Mouse (Mus musculus): ENCODE results near the gene Hist1h4h. TPM values are rescaled to one million over a fixed set of nuclear protein-coding genes. Genes with fewer than 3 reads are reported as not detected.

The Hist1h4h gene
- polyA plus RNA-seq, 1 experiment from 2014 or later, result 2.1 TPM

GRCm38 (mm10) chr13:23497656-23498321 lies 33.1 kb upstream of the Hist1h4h start:
- H3K4me3 ChIP-seq (ENCODE audit: low read depth, low read length), result peak overlapping the region; percentile 44
- ATAC-seq (replicated peaks; ENCODE audit: insufficient number of reproducible peaks, low FRiP score, low TSS enrichment), result no peak
- no peaks in the 10 kb centered on the region for H3K9me3 ChIP-seq (replicated peaks; ENCODE audit: control insufficient read depth, low read length)
- 0 out of 2 replicates have a peak overlapping the region, but pooled peaks have one; percentile 47 for H3K27ac ChIP-seq (ENCODE audit: low read depth, low read length)
- peak overlapping the region; percentile 68 for H3K4me2 ChIP-seq
- 2% methylated on average over 19 of the region's 19 CpGs for WGBS (ENCODE audit: insufficient replicate concordance)
- H3K36me3 ChIP-seq (ENCODE audit: control insufficient read depth, insufficient read depth, low read length), result no peaks in the 10 kb centered on the region
- H3K4me1 ChIP-seq (ENCODE audit: control insufficient read depth, insufficient read depth, low read length), result peaks cover 4% of the 10 kb centered on the region
- no peaks in the 10 kb centered on the region for H3K27me3 ChIP-seq (ENCODE audit: control insufficient read depth, insufficient read depth, low read length)
- H3K9ac ChIP-seq (ENCODE audit: low read depth, low read length), result peak overlapping the region; percentile 47

GRCm38 (mm10) chr13:23498653-23499052 lies 32.2 kb upstream of the Hist1h4h start:
- Histone ChIP-seq H3K9me3 (replicated peaks; ENCODE audit: control insufficient read depth, low read length) (no peaks in the 10 kb centered on the region), H3K27me3 (ENCODE audit: control insufficient read depth, insufficient read depth, low read length) (no peaks in the 10 kb centered on the region), H3K27ac (ENCODE audit: low read depth, low read length) (peak overlapping the region; percentile 47; the same call in 1 of the 2 replicates), H3K36me3 (ENCODE audit: control insufficient read depth, insufficient read depth, low read length) (no peaks in the 10 kb centered on the region), H3K4me3 (ENCODE audit: low read depth, low read length) (peak overlapping the region; percentile 44), H3K4me1 (ENCODE audit: control insufficient read depth, insufficient read depth, low read length) (peaks cover 4% of the 10 kb centered on the region), H3K4me2 (peak overlapping the region; percentile 68), H3K9ac (ENCODE audit: low read depth, low read length) (peak overlapping the region; percentile 47; the same call in 1 of the 2 replicates)
- WGBS (ENCODE audit: insufficient replicate concordance), result 3% methylated on average over 10 of the region's 10 CpGs
- ATAC-seq (replicated peaks; ENCODE audit: insufficient number of reproducible peaks, low FRiP score, low TSS enrichment), result no peak

- H3K9ac ChIP-seq (ENCODE audit: low read depth, low read length), result no peak overlapping the region
- H3K27ac ChIP-seq (ENCODE audit: low read depth, low read length), result no peak overlapping the region
- no peaks in the 10 kb centered on the region for H3K9me3 ChIP-seq (replicated peaks; ENCODE audit: control insufficient read depth, low read length)
- H3K4me1 ChIP-seq (ENCODE audit: control insufficient read depth, insufficient read depth, low read length), result peaks cover 5% of the 10 kb centered on the region
- WGBS (ENCODE audit: insufficient replicate concordance), result 7% methylated on average over 7 of the region's 7 CpGs
- ATAC-seq (replicated peaks; ENCODE audit: insufficient number of reproducible peaks, low FRiP score, low TSS enrichment), result no peak
- no peaks in the 10 kb centered on the region for H3K36me3 ChIP-seq (ENCODE audit: control insufficient read depth, insufficient read depth, low read length)
- H3K4me2 ChIP-seq, result peak overlapping the region; percentile 68
- H3K27me3 ChIP-seq (ENCODE audit: control insufficient read depth, insufficient read depth, low read length), result no peaks in the 10 kb centered on the region
- H3K4me3 ChIP-seq (ENCODE audit: low read depth, low read length), result no peak overlapping the region
These were observed 30.9 kb upstream of the Hist1h4h start for GRCm38 (mm10) chr13:23499943-23500342.

- ATAC-seq (replicated peaks; ENCODE audit: insufficient number of reproducible peaks, low FRiP score, low TSS enrichment), result peak; percentile 82
- Histone ChIP-seq H3K9me3 (replicated peaks; ENCODE audit: control insufficient read depth, low read length) (no peaks in the 10 kb centered on the region), H3K27ac (ENCODE audit: low read depth, low read length) (no peak overlapping the region), H3K36me3 (ENCODE audit: control insufficient read depth, insufficient read depth, low read length) (no peaks in the 10 kb centered on the region), H3K4me3 (ENCODE audit: low read depth, low read length) (peak overlapping the region; percentile 33), H3K4me2 (peak overlapping the region; percentile 61), H3K27me3 (ENCODE audit: control insufficient read depth, insufficient read depth, low read length) (no peaks in the 10 kb centered on the region), H3K9ac (ENCODE audit: low read depth, low read length) (no peak overlapping the region), H3K4me1 (ENCODE audit: control insufficient read depth, insufficient read depth, low read length) (peaks cover 9% of the 10 kb centered on the region)
- WGBS (ENCODE audit: insufficient replicate concordance), result 1% methylated on average over 17 of the region's 17 CpGs
These were observed 30.2 kb upstream of the Hist1h4h start for GRCm38 (mm10) chr13:23500424-23501200.

GRCm38 (mm10) chr13:23501511-23501910 lies 29.3 kb upstream of the Hist1h4h start:
- peak overlapping the region; percentile 61 for H3K4me2 ChIP-seq

GRCm38 (mm10) chr13:23502031-23502567 lies 28.8 kb upstream of the Hist1h4h start:
- Histone ChIP-seq H3K27ac (ENCODE audit: low read depth, low read length) (no peak overlapping the region), H3K4me2 (peak overlapping the region; percentile 61), H3K9ac (ENCODE audit: low read depth, low read length) (no peak overlapping the region), H3K4me3 (ENCODE audit: low read depth, low read length) (peak overlapping the region; percentile 33), H3K36me3 (ENCODE audit: control insufficient read depth, insufficient read depth, low read length) (no peaks in the 10 kb centered on the region), H3K4me1 (ENCODE audit: control insufficient read depth, insufficient read depth, low read length) (peaks cover 12% of the 10 kb centered on the region), H3K27me3 (ENCODE audit: control insufficient read depth, insufficient read depth, low read length) (no peaks in the 10 kb centered on the region), H3K9me3 (replicated peaks; ENCODE audit: control insufficient read depth, low read length) (no peaks in the 10 kb centered on the region)
- WGBS (ENCODE audit: insufficient replicate concordance), result 33% methylated on average over 9 of the region's 9 CpGs
- no peak for ATAC-seq (replicated peaks; ENCODE audit: insufficient number of reproducible peaks, low FRiP score, low TSS enrichment)

More at GRCm38 (mm10) chr13:23501511-23501910, 29.3 kb upstream of the Hist1h4h start:
- Histone ChIP-seq H3K9ac (ENCODE audit: low read depth, low read length) (no peak overlapping the region), H3K9me3 (replicated peaks; ENCODE audit: control insufficient read depth, low read length) (no peaks in the 10 kb centered on the region), H3K27me3 (ENCODE audit: control insufficient read depth, insufficient read depth, low read length) (no peaks in the 10 kb centered on the region), H3K36me3 (ENCODE audit: control insufficient read depth, insufficient read depth, low read length) (no peaks in the 10 kb centered on the region), H3K27ac (ENCODE audit: low read depth, low read length) (no peak overlapping the region), H3K4me3 (ENCODE audit: low read depth, low read length) (peak overlapping the region; percentile 33), H3K4me1 (ENCODE audit: control insufficient read depth, insufficient read depth, low read length) (peaks cover 9% of the 10 kb centered on the region)
- 22% methylated on average over 5 of the region's 5 CpGs for WGBS (ENCODE audit: insufficient replicate concordance)
- no peak for ATAC-seq (replicated peaks; ENCODE audit: insufficient number of reproducible peaks, low FRiP score, low TSS enrichment)

GRCm38 (mm10) chr13:23502916-23503315 lies 27.9 kb upstream of the Hist1h4h start:
- H3K4me3 ChIP-seq (ENCODE audit: low read depth, low read length), result no peak overlapping the region
- H3K4me2 ChIP-seq, result no peak overlapping the region
- no peak for ATAC-seq (replicated peaks; ENCODE audit: insufficient number of reproducible peaks, low FRiP score, low TSS enrichment)
- H3K36me3 ChIP-seq (ENCODE audit: control insufficient read depth, insufficient read depth, low read length), result no peaks in the 10 kb centered on the region
- H3K27me3 ChIP-seq (ENCODE audit: control insufficient read depth, insufficient read depth, low read length), result no peaks in the 10 kb centered on the region
- H3K4me1 ChIP-seq (ENCODE audit: control insufficient read depth, insufficient read depth, low read length), result peaks cover 12% of the 10 kb centered on the region
- no peaks in the 10 kb centered on the region for H3K9me3 ChIP-seq (replicated peaks; ENCODE audit: control insufficient read depth, low read length)
- no peak overlapping the region for H3K9ac ChIP-seq (ENCODE audit: low read depth, low read length)
- H3K27ac ChIP-seq (ENCODE audit: low read depth, low read length), result no peak overlapping the region
- WGBS (ENCODE audit: insufficient replicate concordance), result 42% methylated on average over 4 of the region's 4 CpGs

GRCm38 (mm10) chr13:23503797-23504196 lies 27.1 kb upstream of the Hist1h4h start:
- H3K4me3 ChIP-seq (ENCODE audit: low read depth, low read length), result no peak overlapping the region
- no peaks in the 10 kb centered on the region for H3K9me3 ChIP-seq (replicated peaks; ENCODE audit: control insufficient read depth, low read length)
- ATAC-seq (replicated peaks; ENCODE audit: insufficient number of reproducible peaks, low FRiP score, low TSS enrichment), result no peak

More at GRCm38 (mm10) chr13:23503797-23504196, 27.1 kb upstream of the Hist1h4h start:
- no peaks in the 10 kb centered on the region for H3K27me3 ChIP-seq (ENCODE audit: control insufficient read depth, insufficient read depth, low read length)
- peak overlapping the region; percentile 39 for H3K4me2 ChIP-seq
- no peak overlapping the region for H3K27ac ChIP-seq (ENCODE audit: low read depth, low read length)
- H3K36me3 ChIP-seq (ENCODE audit: control insufficient read depth, insufficient read depth, low read length), result no peaks in the 10 kb centered on the region
- 3% methylated on average over 9 of the region's 9 CpGs for WGBS (ENCODE audit: insufficient replicate concordance)
- no peak overlapping the region for H3K9ac ChIP-seq (ENCODE audit: low read depth, low read length)
- H3K4me1 ChIP-seq (ENCODE audit: control insufficient read depth, insufficient read depth, low read length), result peaks cover 12% of the 10 kb centered on the region
